Mouse (Mus musculus): ENCODE data around the gene Ttll9. TPM values are rescaled to one million over a fixed set of nuclear protein-coding genes. Genes with fewer than 3 reads are reported as not detected.

Ttll9 gene
- polyA plus RNA-seq, 1 experiment from 2014 or later: 0.39 TPM

DNA sequence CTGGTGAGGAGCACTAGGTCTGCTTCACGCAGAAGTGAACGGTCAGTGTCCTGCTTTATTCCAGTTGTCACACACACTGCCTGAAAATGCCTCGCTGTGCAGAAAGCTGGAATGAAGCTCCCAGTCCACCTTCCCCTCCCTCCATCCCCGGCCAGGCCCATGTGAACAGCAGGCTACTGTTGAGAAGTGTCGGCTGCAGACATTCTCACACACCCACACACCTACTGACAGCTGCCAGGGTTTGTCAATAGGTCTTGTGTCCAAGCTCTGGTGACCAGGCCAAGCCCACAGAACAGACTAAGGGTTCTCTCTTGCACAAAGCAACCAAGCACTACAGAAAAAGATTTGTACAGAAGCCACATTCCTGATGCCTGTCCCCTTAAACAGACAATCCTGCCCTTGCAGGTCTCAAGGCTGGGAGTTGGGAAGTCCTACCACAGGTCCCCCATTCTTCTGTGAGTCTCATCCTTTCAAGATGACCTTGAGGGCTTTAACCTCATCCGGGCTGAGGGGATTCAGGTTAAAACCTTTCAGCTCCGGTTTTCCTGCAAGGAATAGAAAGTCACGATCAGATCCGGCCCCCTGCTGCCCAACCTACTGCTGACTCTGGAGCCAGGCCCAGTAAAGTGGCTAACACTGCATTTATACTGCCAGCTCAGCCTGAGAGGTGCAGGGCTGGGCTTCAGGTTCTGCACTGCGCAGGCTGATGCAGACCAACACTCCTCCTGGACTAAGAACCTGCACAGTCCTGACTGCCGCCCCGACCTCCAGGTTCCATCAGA is 47.1 kb downstream of the Ttll9 start:
- 86% methylated on average over 12 of the region's 12 CpGs for WGBS
- peaks cover 21% of the 10 kb centered on the region for H3K36me3 ChIP-seq (ENCODE audit: control insufficient read depth, insufficient read depth, low read length)
- no peak overlapping the region for H3K9ac ChIP-seq (replicated peaks; ENCODE audit: low read depth, low read length)
- no peak overlapping the region for H3K4me3 ChIP-seq (ENCODE audit: low read depth, low read length)
- H3K4me1 ChIP-seq (ENCODE audit: control insufficient read depth, insufficient read depth, low read length): peaks cover 3% of the 10 kb centered on the region; the same call in 1 of the 2 replicates
- H3K9me3 ChIP-seq (ENCODE audit: control insufficient read depth, low read depth, low read length): no peaks in the 10 kb centered on the region
- H3K4me2 ChIP-seq (replicated peaks; ENCODE audit: low read depth, low read length): no peak overlapping the region
- H3K27ac ChIP-seq (ENCODE audit: low read length): no peak overlapping the region
- ATAC-seq (ENCODE audit: insufficient number of reproducible peaks, insufficient read depth, low FRiP score, low read depth): no peak
- H3K27me3 ChIP-seq (ENCODE audit: control insufficient read depth, insufficient read depth, low read length): no peaks in the 10 kb centered on the region

DNA sequence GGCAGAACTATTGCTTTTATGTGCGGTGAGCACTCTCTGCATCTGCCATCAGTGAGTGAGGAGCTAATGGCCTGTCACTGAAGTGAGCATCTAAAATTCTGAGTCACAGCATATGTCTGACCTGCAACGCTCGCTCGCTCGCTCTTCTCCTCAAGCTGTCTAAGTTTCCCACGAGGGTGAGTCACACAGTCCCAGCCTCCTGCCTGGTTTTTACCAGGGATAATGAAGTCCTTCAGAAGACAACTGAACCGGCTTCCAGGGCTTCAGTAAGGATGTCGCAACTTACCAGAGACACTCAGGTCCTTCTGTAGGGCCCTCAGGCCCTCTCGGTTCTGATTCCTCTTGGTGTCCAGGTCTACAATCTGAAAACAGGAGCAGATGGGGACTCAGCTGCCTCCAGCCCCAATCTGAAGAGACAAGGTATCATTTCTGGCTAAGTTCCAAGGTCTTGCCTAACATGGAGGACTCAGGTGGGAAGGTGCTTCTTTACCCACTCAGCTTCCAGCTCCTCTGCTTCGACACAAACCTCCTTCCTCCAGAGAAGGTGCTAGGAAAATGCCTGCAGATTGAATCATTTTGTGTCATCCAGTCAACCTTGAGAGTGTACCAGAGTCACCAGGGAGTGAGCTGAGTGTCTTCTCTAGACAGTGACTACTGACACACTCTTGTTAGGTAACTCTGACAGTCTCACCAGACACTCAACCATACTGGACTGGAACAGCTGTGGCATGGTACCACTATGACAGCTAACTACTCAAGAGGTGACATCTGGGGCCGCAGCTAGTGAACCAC is 51.6 kb downstream of the Ttll9 start:
- peak overlapping the region; percentile 90 for H3K4me3 ChIP-seq (ENCODE audit: low read depth, low read length)
- peak overlapping the region; percentile 76 for H3K9ac ChIP-seq (replicated peaks; ENCODE audit: low read depth, low read length)
- H3K27me3 ChIP-seq (ENCODE audit: control insufficient read depth, insufficient read depth, low read length): no peaks in the 10 kb centered on the region
- WGBS: 91% methylated on average over 11 of the region's 11 CpGs
- ATAC-seq (ENCODE audit: insufficient number of reproducible peaks, insufficient read depth, low FRiP score, low read depth): no peak
- no peak overlapping the region for H3K27ac ChIP-seq (ENCODE audit: low read length)
- peaks cover 14% of the 10 kb centered on the region for H3K36me3 ChIP-seq (ENCODE audit: control insufficient read depth, insufficient read depth, low read length)
- no peaks in the 10 kb centered on the region for H3K9me3 ChIP-seq (ENCODE audit: control insufficient read depth, low read depth, low read length)
- peak overlapping the region; percentile 68 for H3K4me2 ChIP-seq (replicated peaks; ENCODE audit: low read depth, low read length)
- H3K4me1 ChIP-seq (ENCODE audit: control insufficient read depth, insufficient read depth, low read length): peaks cover 5% of the 10 kb centered on the region; the same call in 1 of the 2 replicates

DNA sequence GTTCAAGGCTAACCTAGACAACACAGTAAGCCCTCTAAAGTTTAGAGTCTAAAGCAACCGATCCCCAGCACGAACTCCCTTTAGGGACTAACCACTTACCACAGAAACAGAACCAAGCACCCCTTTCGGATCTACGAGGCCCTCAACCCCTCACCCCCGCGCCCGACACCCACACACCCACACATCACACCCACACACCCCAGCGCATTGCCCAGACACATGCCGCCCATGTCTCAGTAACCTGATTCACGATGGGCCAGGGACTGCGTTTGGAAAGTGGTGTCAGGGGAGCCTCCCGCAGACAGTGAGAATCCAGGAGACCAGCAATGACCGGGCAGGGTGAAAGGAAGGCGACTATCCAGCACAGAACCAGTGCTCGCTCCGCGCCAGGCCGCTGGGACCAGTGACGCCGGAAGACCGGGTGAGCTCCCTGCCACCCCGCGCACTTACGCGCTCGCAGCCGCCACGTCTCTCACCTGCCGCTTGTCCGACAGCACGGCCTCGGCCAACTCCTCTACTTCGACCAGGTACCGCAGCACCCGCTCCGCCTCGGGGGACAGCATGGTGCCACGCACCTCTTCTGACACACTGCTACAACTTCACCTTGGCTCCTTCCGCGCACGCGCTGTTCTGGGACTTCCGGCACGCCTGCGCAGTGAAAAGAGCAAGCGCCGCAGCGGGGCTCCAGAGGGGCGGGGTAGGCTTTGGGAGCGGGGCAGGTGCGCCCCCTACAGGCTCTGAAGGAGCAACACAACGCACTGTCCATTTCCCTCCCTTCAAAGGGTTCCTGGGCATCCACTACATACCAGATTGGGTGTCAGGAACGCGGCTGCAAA is 52.7 kb downstream of the Ttll9 start, which contains the start of gene Pdrg1:
Gene Pdrg1 (minus strand): TSS at position 670 of the 836 bp plus-strand sequence.
- Histone ChIP-seq H3K27me3 (ENCODE audit: control insufficient read depth, insufficient read depth, low read length) (no peaks in the 10 kb centered on the region), H3K36me3 (ENCODE audit: control insufficient read depth, insufficient read depth, low read length) (peaks cover 5% of the 10 kb centered on the region), H3K9me3 (ENCODE audit: control insufficient read depth, low read depth, low read length) (no peaks in the 10 kb centered on the region), H3K4me1 (ENCODE audit: control insufficient read depth, insufficient read depth, low read length) (peaks cover 5% of the 10 kb centered on the region; the same call in 1 of the 2 replicates), H3K27ac (ENCODE audit: low read length) (no peak within 1 kb of the TSS), H3K4me2 (replicated peaks; ENCODE audit: low read depth, low read length) (peak within 1 kb of the TSS; percentile 68), H3K4me3 (ENCODE audit: low read depth, low read length) (peak within 1 kb of the TSS; percentile 90), H3K9ac (replicated peaks; ENCODE audit: low read depth, low read length) (peak within 1 kb of the TSS; percentile 76)
- WGBS: 1% methylated on average over 54 of the region's 54 CpGs
- peak; percentile 95 for ATAC-seq (ENCODE audit: insufficient number of reproducible peaks, insufficient read depth, low FRiP score, low read depth)

DNA sequence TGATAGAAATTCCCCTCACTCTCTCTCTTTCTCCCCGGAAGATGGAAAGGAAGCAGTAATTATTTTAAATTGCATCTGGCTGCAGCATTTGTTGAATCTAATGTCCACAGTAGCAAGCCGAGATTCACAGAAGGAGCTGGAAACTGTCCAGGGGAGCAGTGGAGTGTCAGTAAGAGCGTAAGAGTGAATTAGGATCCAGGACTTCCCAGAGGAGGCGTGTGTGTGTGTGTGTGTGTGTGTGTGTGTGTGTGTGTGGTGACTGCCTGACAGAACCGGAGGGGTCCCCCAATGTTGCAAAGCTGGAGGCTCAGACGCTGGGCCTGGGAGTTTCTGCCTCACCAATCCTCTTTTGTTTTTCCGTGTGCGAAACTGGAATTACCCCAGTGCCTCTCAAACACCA is 53.5 kb downstream of the Ttll9 start:
- H3K4me1 ChIP-seq (ENCODE audit: control insufficient read depth, insufficient read depth, low read length): peaks cover 5% of the 10 kb centered on the region; the same call in 1 of the 2 replicates
- no peaks in the 10 kb centered on the region for H3K9me3 ChIP-seq (ENCODE audit: control insufficient read depth, low read depth, low read length)
- H3K27me3 ChIP-seq (ENCODE audit: control insufficient read depth, insufficient read depth, low read length): no peaks in the 10 kb centered on the region
- no peak for ATAC-seq (ENCODE audit: insufficient number of reproducible peaks, insufficient read depth, low FRiP score, low read depth)
- no peak overlapping the region for H3K4me3 ChIP-seq (ENCODE audit: low read depth, low read length)
- H3K27ac ChIP-seq (ENCODE audit: low read length): no peak overlapping the region
- no peaks in the 10 kb centered on the region; the same call in 1 of the 2 replicates for H3K36me3 ChIP-seq (ENCODE audit: control insufficient read depth, insufficient read depth, low read length)
- WGBS: 50% methylated on average over 8 of the region's 8 CpGs
- H3K4me2 ChIP-seq (replicated peaks; ENCODE audit: low read depth, low read length): peak overlapping the region; percentile 27; the same call in 1 of the 2 replicates
- no peak overlapping the region for H3K9ac ChIP-seq (replicated peaks; ENCODE audit: low read depth, low read length)

DNA sequence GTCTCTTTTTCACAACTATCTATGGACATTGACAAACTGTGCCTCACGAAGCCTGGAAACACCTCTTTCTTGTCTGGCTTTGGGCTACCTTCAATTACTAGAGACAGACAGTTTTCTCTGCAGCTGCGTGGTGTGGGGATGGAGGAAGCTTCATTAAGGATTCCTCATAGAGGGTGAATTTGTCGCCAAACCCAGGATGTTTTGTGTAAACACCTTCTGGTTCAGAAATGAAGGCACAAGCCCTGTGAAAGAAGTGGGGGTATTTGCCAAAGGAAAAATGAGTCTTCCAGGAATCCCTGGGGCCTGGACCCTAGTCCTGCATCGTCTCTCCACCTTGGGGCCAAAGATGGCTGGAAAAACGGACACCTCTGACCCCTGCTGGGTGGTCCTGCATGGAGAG is 54.5 kb downstream of the Ttll9 start:
- no peak overlapping the region for H3K4me2 ChIP-seq (replicated peaks; ENCODE audit: low read depth, low read length)
- H3K9me3 ChIP-seq (ENCODE audit: control insufficient read depth, low read depth, low read length): no peaks in the 10 kb centered on the region
- peaks cover 5% of the 10 kb centered on the region; the same call in 1 of the 2 replicates for H3K4me1 ChIP-seq (ENCODE audit: control insufficient read depth, insufficient read depth, low read length)
- no peaks in the 10 kb centered on the region for H3K27me3 ChIP-seq (ENCODE audit: control insufficient read depth, insufficient read depth, low read length)
- no peak overlapping the region for H3K27ac ChIP-seq (ENCODE audit: low read length)
- no peak overlapping the region for H3K9ac ChIP-seq (replicated peaks; ENCODE audit: low read depth, low read length)
- WGBS: 33% methylated on average over 5 of the region's 5 CpGs
- ATAC-seq (ENCODE audit: insufficient number of reproducible peaks, insufficient read depth, low FRiP score, low read depth): no peak
- no peaks in the 10 kb centered on the region; the same call in 1 of the 2 replicates for H3K36me3 ChIP-seq (ENCODE audit: control insufficient read depth, insufficient read depth, low read length)
- no peak overlapping the region for H3K4me3 ChIP-seq (ENCODE audit: low read depth, low read length)

DNA sequence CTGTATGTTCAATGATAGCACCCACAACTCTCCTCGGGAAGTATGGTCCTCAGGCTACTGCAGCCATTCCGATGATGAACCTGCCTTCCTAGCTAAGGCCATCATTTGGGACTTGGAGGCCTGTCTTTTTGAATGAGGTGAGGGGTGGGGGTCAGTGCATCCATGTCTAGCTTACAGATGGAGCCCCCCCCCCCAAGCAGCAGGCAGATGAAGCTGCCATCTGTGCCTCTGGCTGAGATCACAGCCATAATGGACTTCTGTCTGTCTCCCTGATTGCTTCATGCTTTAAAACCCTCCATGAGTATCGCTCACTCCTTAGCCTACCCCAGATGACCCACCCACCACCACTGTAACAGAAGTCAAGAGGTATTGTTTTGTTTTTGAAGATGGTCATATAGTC is 57.1 kb downstream of the Ttll9 start:
- Histone ChIP-seq H3K27me3 (ENCODE audit: control insufficient read depth, insufficient read depth, low read length) (no peaks in the 10 kb centered on the region), H3K36me3 (ENCODE audit: control insufficient read depth, insufficient read depth, low read length) (no peaks in the 10 kb centered on the region), H3K4me3 (ENCODE audit: low read depth, low read length) (no peak overlapping the region), H3K9ac (replicated peaks; ENCODE audit: low read depth, low read length) (no peak overlapping the region), H3K9me3 (ENCODE audit: control insufficient read depth, low read depth, low read length) (no peaks in the 10 kb centered on the region), H3K27ac (ENCODE audit: low read length) (no peak overlapping the region), H3K4me1 (ENCODE audit: control insufficient read depth, insufficient read depth, low read length) (peaks cover 2% of the 10 kb centered on the region; the same call in 1 of the 2 replicates), H3K4me2 (replicated peaks; ENCODE audit: low read depth, low read length) (no peak overlapping the region)
- 85% methylated on average over 3 of the region's 3 CpGs for WGBS
- ATAC-seq (ENCODE audit: insufficient number of reproducible peaks, insufficient read depth, low FRiP score, low read depth): no peak

DNA sequence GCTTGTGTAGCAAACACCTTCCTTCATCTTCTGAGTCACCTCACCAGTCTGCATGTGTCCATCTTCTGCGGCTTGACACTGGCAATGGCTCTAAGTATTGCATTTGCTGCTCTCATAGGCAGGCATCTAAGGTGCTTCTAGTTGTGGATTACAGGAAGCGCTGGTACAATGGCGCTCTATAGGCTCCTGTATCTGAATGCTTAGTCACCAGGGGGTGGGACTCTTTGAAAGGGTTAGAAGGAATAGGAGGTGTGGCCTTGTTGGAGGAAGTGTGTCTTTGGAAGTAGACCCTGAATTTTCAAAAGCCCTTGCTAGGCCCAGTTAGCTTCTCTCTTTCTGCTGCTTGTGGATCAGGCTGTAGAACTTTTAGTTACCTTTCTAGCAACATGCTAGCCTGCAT is 58.9 kb downstream of the Ttll9 start:
- ATAC-seq (ENCODE audit: insufficient number of reproducible peaks, insufficient read depth, low FRiP score, low read depth): no peak
- 68% methylated on average over 3 of the region's 3 CpGs for WGBS

DNA sequence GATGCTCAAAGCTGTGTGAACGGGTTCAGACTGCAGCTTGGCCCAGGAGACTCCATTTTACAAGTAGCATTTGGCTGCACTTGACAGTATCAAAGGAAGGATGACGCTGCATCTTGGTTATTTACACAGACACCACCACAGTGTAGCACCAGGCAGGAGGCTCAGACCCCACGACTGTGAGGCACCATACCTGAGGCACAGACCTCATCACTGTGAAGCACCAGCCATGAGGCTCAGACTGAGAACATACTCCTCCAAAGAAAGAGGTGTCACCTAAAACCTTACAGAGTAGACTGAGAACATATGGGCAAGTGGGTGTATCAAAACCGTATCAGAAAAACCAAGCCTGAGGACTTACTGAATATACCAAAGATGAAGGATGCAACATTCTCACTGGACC is 60.6 kb downstream of the Ttll9 start:
- 58% methylated on average over 4 of the region's 4 CpGs for WGBS
- no peak for ATAC-seq (ENCODE audit: insufficient number of reproducible peaks, insufficient read depth, low FRiP score, low read depth)
- no peaks in the 10 kb centered on the region for H3K9me3 ChIP-seq (ENCODE audit: control insufficient read depth, low read depth, low read length)
- H3K36me3 ChIP-seq (ENCODE audit: control insufficient read depth, insufficient read depth, low read length): no peaks in the 10 kb centered on the region
- H3K4me2 ChIP-seq (replicated peaks; ENCODE audit: low read depth, low read length): no peak overlapping the region
- H3K27me3 ChIP-seq (ENCODE audit: control insufficient read depth, insufficient read depth, low read length): no peaks in the 10 kb centered on the region
- H3K4me1 ChIP-seq (ENCODE audit: control insufficient read depth, insufficient read depth, low read length): no peaks in the 10 kb centered on the region
- H3K9ac ChIP-seq (replicated peaks; ENCODE audit: low read depth, low read length): no peak overlapping the region
- H3K27ac ChIP-seq (ENCODE audit: low read length): no peak overlapping the region
- no peak overlapping the region for H3K4me3 ChIP-seq (ENCODE audit: low read depth, low read length)

More for the DNA sequence above, 58.9 kb downstream of the Ttll9 start:
- no peak overlapping the region for H3K4me2 ChIP-seq (replicated peaks; ENCODE audit: low read depth, low read length)
- no peaks in the 10 kb centered on the region for H3K27me3 ChIP-seq (ENCODE audit: control insufficient read depth, insufficient read depth, low read length)
- no peaks in the 10 kb centered on the region for H3K9me3 ChIP-seq (ENCODE audit: control insufficient read depth, low read depth, low read length)
- H3K27ac ChIP-seq (ENCODE audit: low read length): no peak overlapping the region
- H3K36me3 ChIP-seq (ENCODE audit: control insufficient read depth, insufficient read depth, low read length): no peaks in the 10 kb centered on the region
- H3K4me3 ChIP-seq (ENCODE audit: low read depth, low read length): no peak overlapping the region
- H3K4me1 ChIP-seq (ENCODE audit: control insufficient read depth, insufficient read depth, low read length): no peaks in the 10 kb centered on the region
- H3K9ac ChIP-seq (replicated peaks; ENCODE audit: low read depth, low read length): no peak overlapping the region

Data from stomach, embryonic 14.5 days (tissue).